Mouse (Mus musculus): ENCODE results near the gene Gm17349. TPM values are rescaled to one million over a fixed set of nuclear protein-coding genes. Genes with fewer than 3 reads are reported as not detected.

Gm17349 gene
- polyA plus RNA-seq (2021; fragmentation: Nextera tagmentation): not detected in 2 replicates
- long read RNA-seq, experiment 1: 0 reads
- long read RNA-seq, experiment 2, partial matches to known transcripts: 0 of 2 reads
- long read RNA-seq, experiment 2, other reads (novel, unspliced or antisense): 2 of 2 reads

GRCm38 (mm10) chr15:99705440-99706048 is at the start of gene Gm17349:
TSS of gene Gm17349 (minus strand) at chr15:99705490.

GRCm38 (mm10) chr15:99725341-99726155 is 20.3 kb upstream of the Gm17349 start, which contains the start of gene Cox14:
TSS of gene Cox14 (plus strand) at chr15:99725618.

GRCm38 (mm10) chr15:99717386-99718334 is 12.4 kb upstream of the Gm17349 start, which contains the start of gene Gpd1:
TSS of gene Gpd1 (plus strand) at chr15:99717515.

GRCm38 (mm10) chr15:99701999-99702900 is 3.0 kb downstream of the Gm17349 start, which contains the start of gene Smarcd1:
TSS of gene Smarcd1 (plus strand) at chr15:99702129.

GRCm38 (mm10) chr15:99670154-99670821 is 35.0 kb downstream of the Gm17349 start, which contains the start of gene Asic1:
TSS of gene Asic1 (plus strand) at chr15:99670368.

Other genes with a start within 250 kb of the Gm17349 start
- gene Nckap5l, start 247.7 kb downstream of the Gm17349 start, polyA plus RNA-seq (2021; fragmentation: Nextera tagmentation): 1.2 and 1.6 TPM in 2 replicates
- 7.6 and 7.8 TPM in 2 replicates for gene Bcdin3d, start 230.8 kb downstream of the Gm17349 start, polyA plus RNA-seq (2021; fragmentation: Nextera tagmentation)
- gene Faim2, start 177.3 kb downstream of the Gm17349 start, polyA plus RNA-seq (2021; fragmentation: Nextera tagmentation): 208 and 215 TPM in 2 replicates
- gene Aqp2, start 126.4 kb downstream of the Gm17349 start, polyA plus RNA-seq (2021; fragmentation: Nextera tagmentation): 0.16 TPM in 1 of 2 replicates, not detected in the other
- gene Aqp5, start 114.7 kb downstream of the Gm17349 start, polyA plus RNA-seq (2021; fragmentation: Nextera tagmentation): 0.16 TPM in 1 of 2 replicates, not detected in the other
- not detected in 2 replicates for gene Aqp6, start 104.1 kb downstream of the Gm17349 start, polyA plus RNA-seq (2021; fragmentation: Nextera tagmentation)
- gene Racgap1, start 53.8 kb downstream of the Gm17349 start, polyA plus RNA-seq (2021; fragmentation: Nextera tagmentation): 3.0 and 3.2 TPM in 2 replicates
- 2.1 and 2.2 TPM in 2 replicates for gene Asic1, start 35.1 kb downstream of the Gm17349 start, polyA plus RNA-seq (2021; fragmentation: Nextera tagmentation)
- gene Smarcd1, start 3.4 kb downstream of the Gm17349 start, polyA plus RNA-seq (2021; fragmentation: Nextera tagmentation): 35.8 and 41.4 TPM in 2 replicates
- 22.7 and 26.8 TPM in 2 replicates for gene Gpd1, start 12.0 kb upstream of the Gm17349 start, polyA plus RNA-seq (2021; fragmentation: Nextera tagmentation)
- 457 and 492 TPM in 2 replicates for gene Cox14, start 20.1 kb upstream of the Gm17349 start, polyA plus RNA-seq (2021; fragmentation: Nextera tagmentation)
- gene Cers5, start 67.4 kb upstream of the Gm17349 start, polyA plus RNA-seq (2021; fragmentation: Nextera tagmentation): 40.2 and 41.1 TPM in 2 replicates
- gene Lima1, start 170.0 kb upstream of the Gm17349 start, polyA plus RNA-seq (2021; fragmentation: Nextera tagmentation): 2.1 and 2.4 TPM in 2 replicates